Mouse (Mus musculus) myocyte (in vitro differentiated cells): ENCODE measurements around the gene Pdss1.

Experiments used
- CEBPB ChIP-seq: IDR thresholded peaks from 2 replicates; pipeline ENCODE4 v1.6.1; 2011; ENCODE audit warnings: mild to moderate bottlenecking, moderate library complexity; ENCODE audit not compliant: poor library complexity, insufficient read depth, severe bottlenecking
- E2F4 ChIP-seq: IDR thresholded peaks from one replicate; pipeline ENCODE4 v1.6.1; 2011; ENCODE audit warnings: mild to moderate bottlenecking, control low read depth, moderate library complexity; ENCODE audit not compliant: insufficient read depth
- MAX ChIP-seq: IDR thresholded peaks from one replicate; pipeline ENCODE4 v1.6.1; 2011; ENCODE audit warnings: low read depth, mild to moderate bottlenecking, control low read depth
- MYOD1 ChIP-seq, 3 experiments: IDR thresholded peaks; one replicate each; pipeline ENCODE4 v1.6.1; 2011; ENCODE audit warnings: control low read depth in 2 of 3, low read depth in 2 of 3, mild to moderate bottlenecking in 2 of 3, moderate library complexity in 1 of 3; ENCODE audit not compliant: insufficient read length in 2 of 3, control insufficient read depth in 1 of 3
- MYOG ChIP-seq, 3 experiments: IDR thresholded peaks; one replicate each; pipeline ENCODE4 v1.6.1; 2011; ENCODE audit warnings: control low read depth in 2 of 3, low read depth in 2 of 3, mild to moderate bottlenecking in 2 of 3; ENCODE audit not compliant: insufficient read length in 2 of 3, control insufficient read depth in 1 of 3, insufficient read depth in 1 of 3
- POLR2A ChIP-seq: IDR thresholded peaks from one replicate; pipeline ENCODE4 v1.6.1; 2011; ENCODE audit warnings: low read depth, mild to moderate bottlenecking, control low read depth, moderate library complexity; ENCODE audit not compliant: insufficient read length
- POLR2AphosphoS2 ChIP-seq: IDR thresholded peaks from one replicate; pipeline ENCODE4 v1.6.1; 2011; ENCODE audit warnings: low read depth, control low read depth; ENCODE audit not compliant: insufficient read length
- REST ChIP-seq: IDR thresholded peaks from one replicate; pipeline ENCODE4 v1.6.1; 2011; ENCODE audit warnings: mild to moderate bottlenecking, control low read depth, moderate library complexity; ENCODE audit not compliant: insufficient read depth, insufficient read length
- SRF ChIP-seq: IDR thresholded peaks from one replicate; pipeline ENCODE4 v1.6.1; 2011; ENCODE audit warnings: low read depth; ENCODE audit not compliant: control insufficient read depth, insufficient read length
- TCF12 ChIP-seq: IDR thresholded peaks from one replicate; pipeline ENCODE4 v1.6.1; 2011; ENCODE audit warnings: mild to moderate bottlenecking, control low read depth; ENCODE audit not compliant: poor library complexity, insufficient read depth, severe bottlenecking
- TCF3 ChIP-seq: IDR thresholded peaks from one replicate; pipeline ENCODE4 v1.6.1; 2011; ENCODE audit warnings: low read depth, control low read depth; ENCODE audit not compliant: insufficient read length
- USF1 ChIP-seq: IDR thresholded peaks from one replicate; pipeline ENCODE4 v1.6.1; 2011; ENCODE audit warnings: low read depth, mild to moderate bottlenecking, control low read depth, moderate library complexity

- TF ChIP-seq TCF3 (no peak), MYOG (IDR thresholded peaks at IDR 0.05; ENCODE audit: control insufficient read depth in 1 of 3, insufficient read depth in 1 of 3, insufficient read length in 2 of 3, low read depth in 2 of 3) (no peak), POLR2AphosphoS2 (no peak), POLR2A (no peak), SRF (no peak), USF1 (no peak), TCF12 (no peak), MAX (no peak), CEBPB (no peak), E2F4 (no peak), MYOD1 (IDR thresholded peaks at IDR 0.05; ENCODE audit: control insufficient read depth in 1 of 3, insufficient read length in 2 of 3, low read depth in 2 of 3) (no peak), REST (no peak)
These were observed 19.1 kb downstream of the Pdss1 start for GRCm38 (mm10) chr2:22914421-22914820.
